Mouse (Mus musculus): ENCODE results near the gene Elmod3.

Gene Elmod3

DNA sequence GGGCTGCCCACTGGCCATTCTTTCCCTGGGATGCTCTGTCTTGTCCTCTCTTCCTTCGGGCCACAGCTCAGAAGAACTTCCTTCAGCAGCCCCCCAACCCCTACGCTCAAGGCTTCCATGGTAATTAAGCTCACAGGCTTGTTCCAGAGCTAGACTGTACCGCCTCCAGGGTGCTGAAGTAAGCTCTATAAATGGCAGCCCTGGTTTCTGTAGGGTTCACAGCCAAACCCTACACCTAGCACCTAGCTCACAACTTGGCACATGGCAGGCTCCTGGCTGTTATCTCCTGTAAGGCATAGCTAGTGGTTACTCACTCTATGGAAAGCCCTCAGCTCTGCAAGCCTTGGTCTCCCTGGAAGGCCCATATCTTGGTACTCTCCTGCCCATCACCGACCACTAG lies 65.6 kb downstream of the Elmod3 start:
- no peak for DNase-seq

DNA sequence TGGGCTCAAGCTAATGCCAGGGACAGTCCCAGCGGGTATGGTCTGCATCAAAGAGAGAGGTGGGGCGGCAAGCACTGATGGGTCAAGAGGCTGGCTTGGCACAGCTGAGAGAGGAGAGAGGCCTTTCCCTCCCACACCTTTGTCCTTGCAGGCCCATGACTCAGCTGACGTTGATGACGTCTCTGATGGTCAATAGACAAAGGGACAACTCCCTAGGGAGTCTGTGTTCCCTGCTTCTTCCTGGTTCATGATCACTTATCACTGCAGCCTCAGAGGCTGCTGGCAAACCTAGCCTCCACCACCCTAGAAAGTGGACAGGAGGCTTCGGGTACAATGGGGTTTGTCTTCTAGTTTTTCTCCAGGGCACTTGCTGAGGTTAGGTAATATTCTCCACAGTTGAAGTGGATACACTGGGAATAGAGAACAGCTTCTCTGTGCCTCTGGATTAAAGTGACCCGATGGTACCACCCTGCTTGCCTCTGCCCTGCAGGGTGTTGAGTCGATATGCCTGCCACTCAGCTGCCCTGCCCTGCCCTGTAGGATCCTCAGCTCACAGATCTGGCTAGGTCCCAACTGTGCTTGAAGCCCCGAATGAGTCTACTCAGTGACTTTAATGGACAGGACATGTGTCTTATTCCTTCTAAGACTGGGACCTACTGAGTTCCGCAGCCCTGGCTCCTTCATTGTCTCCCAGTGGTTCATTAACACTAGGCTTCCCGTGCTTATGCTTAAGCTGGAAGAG lies 69.6 kb downstream of the Elmod3 start:
- peak; percentile 41 to 56 for DNase-seq

DNA sequence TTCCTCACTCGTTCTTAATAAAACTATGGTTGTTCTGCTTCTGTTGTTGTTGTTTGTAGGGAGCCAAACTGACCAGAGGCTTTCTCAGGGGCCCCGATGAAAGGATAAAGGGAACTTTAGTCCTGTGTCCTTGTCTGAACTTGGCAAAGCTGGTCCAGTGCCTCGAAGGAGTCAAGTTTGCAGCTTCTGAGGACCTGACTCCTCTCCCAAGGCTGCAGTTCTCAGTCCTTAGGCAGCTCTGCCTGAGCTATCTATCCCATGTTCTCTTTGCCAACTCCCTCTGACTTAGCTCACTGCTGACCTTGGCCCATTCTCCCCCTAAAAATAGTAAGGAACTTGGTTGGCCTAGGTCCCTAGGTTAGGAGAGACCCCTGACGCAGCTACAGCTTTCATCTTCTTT lies 71.1 kb downstream of the Elmod3 start:
- no peak for DNase-seq

DNA sequence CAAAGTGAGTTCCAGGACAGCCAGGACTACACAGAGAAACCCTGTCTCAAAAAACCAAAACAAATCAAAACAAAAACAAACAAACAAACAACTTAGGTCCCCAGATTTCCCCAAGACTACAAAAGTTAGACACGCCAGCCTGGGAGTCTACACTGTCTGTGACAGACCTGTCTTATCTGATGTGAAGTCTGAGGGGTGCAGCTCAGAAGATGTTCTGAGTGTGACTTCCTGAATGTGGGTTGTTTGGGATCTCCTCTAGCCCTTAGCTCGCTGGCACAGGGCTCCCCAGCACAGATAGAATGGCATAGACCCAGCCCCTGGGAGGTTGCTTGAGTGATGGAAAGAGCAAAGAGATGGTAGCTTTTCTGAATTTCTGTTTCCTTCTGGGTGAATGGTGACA lies 74.1 kb downstream of the Elmod3 start:
- no peak for DNase-seq

DNA sequence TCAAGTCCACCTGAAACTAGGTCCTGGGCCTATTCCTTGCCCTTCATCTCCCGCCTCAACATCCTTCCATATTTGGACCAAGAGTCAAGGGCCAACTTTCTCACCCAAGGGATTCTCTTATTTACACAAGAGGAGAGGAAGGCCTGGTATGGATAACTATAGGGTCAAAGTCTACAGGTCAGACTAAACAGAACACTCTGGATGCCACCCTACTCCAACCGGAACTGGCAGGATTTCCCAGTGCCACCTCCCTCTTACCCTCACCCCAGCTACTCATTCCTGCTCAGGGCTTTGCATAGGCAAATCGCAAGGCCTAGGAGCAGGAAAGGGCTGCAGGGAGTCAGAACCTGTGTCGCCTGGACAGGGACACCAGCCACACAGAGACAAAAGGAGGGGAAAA lies 75.0 kb downstream of the Elmod3 start:
- DNase-seq = no peak

DNA sequence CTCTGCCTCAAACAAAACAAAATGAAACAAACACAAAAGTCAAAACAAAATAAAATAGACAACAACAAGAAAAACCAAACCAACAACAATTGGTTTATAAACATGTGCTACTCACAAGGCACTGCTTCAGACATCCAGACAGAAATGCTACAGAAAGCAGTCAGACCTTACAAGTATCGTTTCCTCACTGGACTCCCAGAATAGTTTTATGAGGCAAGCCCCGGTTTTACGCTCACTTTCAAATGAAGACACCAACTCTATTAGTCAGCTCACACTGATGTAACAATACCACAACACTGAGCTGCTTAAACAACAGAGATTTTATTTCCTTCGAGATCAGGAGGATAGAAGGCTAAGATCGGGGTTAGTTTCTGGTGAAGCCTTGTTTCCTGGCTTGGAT lies 75.9 kb downstream of the Elmod3 start:
- DNase-seq = no peak

DNA sequence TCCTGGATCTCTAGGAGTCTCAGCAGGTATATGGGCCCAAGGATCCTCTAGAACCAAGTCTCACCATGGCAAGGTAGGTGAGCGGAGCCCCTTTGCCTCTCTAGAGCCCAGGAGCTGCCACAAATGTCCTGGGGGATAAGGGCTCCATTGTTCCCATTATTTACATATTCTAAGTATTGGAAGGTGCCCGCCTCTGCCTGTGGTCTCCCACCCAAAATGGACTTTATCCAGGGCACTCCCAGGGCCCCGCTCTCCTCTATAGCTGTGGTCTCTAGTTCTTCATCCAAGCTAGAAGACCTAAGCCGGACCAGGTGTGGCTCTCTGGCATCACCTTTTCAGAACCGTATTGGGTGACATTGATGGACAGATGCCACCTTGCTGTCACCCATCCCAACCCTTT lies 76.6 kb downstream of the Elmod3 start, which contains the start of gene Sh2d6:
Gene Sh2d6, minus strand, starts transcription at position 101 of the 400 bp plus-strand sequence.
- DNase-seq = no peak

DNA sequence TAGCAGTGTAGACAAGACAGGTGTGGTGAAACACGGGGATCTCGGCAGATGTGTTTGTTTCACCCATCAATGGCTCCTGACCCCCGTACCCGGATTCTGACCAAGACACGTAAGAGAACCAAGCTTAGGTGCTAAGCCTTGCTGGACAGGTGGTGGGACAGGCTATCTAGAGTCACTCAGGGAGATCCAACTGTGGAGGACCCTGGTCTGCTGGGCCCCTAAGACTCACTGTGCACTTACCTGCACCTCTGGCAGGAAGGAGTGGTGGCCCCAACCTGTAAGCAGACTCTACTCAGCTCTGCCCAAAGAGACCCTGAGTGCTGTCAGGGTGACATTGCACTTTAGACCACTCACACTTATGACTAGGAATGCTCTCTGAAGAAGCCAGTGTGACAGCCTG lies 77.3 kb downstream of the Elmod3 start:
- DNase-seq = no peak

DNA sequence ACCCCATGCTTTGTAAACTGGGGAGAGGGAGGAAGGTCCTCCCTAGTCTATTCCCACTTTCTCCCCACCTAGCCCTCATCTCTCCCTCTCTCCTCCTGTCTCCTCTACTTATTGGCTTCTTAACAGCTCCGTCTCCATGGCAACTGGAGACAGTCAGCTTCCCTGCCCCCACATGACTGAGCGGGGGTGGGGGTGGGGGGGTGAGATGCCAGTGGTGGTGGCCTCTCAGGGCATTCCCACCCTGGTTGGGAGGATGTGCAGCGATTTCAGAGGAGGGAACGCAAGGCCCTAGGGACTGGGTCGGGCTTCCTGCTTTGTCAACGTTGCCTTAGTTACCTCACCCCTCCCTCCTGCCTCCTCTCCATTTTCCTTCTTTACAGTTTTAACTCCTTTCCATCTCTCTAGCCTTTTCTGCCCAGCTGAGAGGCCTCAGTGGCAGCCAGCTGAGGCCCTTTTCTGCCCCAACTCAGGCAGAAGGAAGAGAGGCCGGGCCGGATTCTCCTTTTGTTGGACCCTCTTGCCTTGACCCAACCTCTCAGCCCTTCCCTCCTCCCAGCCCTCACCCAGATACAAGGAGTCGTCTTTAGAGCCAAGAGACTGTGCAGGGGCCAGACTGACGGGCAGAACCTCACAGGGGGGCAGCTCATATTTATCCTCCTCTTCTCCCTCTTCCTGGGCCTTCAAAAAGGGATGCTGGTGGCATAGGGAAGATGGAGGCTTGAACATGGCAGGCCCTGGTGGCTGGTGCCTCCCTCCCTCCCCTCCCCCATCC lies 78.1 kb downstream of the Elmod3 start:
- no peak for DNase-seq

DNA sequence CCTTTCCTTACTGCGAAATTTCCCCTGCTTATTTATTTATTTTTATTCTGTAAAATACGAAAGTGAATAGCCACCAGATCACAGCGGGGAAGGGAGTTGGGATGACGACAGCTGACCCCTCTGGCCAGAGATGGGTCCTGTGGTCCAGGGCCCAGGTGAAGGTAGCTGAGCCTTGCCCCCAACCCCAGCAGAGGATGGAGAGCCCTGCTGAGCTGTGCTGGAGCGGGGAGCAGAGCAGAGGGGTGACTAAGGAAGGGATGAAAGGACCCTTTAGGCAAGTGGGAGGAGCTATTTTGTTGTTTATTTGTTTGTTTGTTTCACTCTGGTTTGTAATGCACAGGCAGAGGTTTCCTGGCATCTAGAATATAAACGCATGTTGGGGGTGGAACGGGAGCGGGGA lies 78.9 kb downstream of the Elmod3 start:
- DNase-seq = no peak

DNA sequence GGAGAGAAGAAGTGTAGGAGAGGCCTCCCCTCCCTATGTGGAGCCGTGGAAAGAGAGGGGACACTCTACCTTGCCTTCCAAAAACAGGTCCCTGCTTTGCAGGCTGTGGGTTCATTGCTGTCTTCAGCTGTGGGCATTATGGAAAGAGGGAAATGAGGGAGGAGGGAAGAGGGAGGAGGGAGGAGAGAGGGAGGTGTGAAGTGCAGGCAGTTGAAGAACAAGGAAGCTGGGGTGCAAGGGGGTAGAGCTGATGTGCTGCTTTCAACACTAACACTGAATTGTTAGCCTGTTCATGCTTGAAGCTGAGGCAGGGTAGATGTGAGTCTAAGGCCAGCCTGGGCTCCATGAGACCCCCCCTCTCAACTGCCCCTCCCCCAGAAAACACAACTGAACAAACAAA lies 79.4 kb downstream of the Elmod3 start:
- no peak for DNase-seq

Measured in kidney, adult 8-10 months (tissue).